Mouse (Mus musculus) erythroblast, embryonic 14.5 days (primary cell): ENCODE results near the gene Fscn1.

Source experiments
- GATA1 ChIP-seq: IDR thresholded peaks from 2 replicates; pipeline ENCODE4 v1.6.1; 2012; ENCODE audit warnings: low read length, inconsistent platforms, mixed read lengths
- TAL1 ChIP-seq: IDR thresholded peaks from 3 replicates; pipeline ENCODE4 v1.6.1; 2012; ENCODE audit warnings: low read length, inconsistent platforms, mixed read lengths

DNA sequence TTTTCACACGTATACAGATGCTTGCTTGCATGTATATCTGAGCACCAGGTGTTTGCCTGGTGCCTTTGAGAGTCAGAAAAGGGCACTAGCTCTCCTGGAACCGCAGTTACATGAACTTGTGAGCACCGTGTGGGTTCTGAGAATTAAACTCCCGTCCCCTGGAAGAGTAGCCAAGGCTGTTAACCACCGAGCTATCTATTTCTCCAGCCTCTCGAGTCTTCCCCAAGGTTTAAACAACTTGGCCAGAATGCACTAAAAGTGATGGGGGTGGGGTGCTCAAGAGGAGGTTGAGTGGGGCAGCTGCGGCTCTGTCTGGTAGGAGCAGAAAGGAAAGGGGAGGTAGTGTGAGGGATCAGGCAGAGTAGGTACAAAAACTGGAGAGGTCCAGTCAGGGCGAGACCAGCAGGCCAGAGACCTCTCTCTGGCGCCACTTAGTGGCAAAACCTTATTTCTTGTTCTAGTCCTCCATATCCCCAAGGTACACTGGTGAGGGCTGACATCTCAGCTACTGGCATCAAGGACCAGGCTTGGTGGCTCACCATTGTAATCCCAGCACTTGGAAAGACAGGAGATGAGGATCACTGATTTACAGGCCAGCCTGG lies 28.0 kb upstream of the Fscn1 start:
- TF ChIP-seq GATA1, result no peak
- TF ChIP-seq TAL1, result no peak
